In genomic region chrX:103696081-103696519, GRCm38 (mm10) we compare ENCODE assay signal across 8 mouse cellular contexts.
A peak's percentile ranks its signal among the peaks of the same experiment; 100 is the strongest.
DNase-seq lines count a peak whose midpoint lies in the region; ATAC-seq and TF ChIP-seq lines count a peak whose summit lies in the region.

No protein-coding gene starts in this region.

- TF ChIP-seq POLR2A in embryonic fibroblast, embryonic 13.5 days (IDR thresholded peaks at IDR 0.05; ENCODE audit: low read depth, low read length), result no peak

- H3K4me1 ChIP-seq in embryonic fibroblast, embryonic 13.5 days (ENCODE audit: control insufficient read depth, insufficient read depth, low read length), result no peaks in the 10 kb centered on the region
- H3K4me1 ChIP-seq in hindbrain, postnatal 0 days (ENCODE audit: insufficient read depth, low read length), result no peaks in the 10 kb centered on the region
- H3K4me1 ChIP-seq in liver, embryonic 12.5 days, result no peaks in the 10 kb centered on the region; the same call in 1 of the 2 replicates

- peaks cover 14% of the 10 kb centered on the region; the same call in 1 of the 2 replicates for H3K27me3 ChIP-seq in hindbrain, postnatal 0 days (ENCODE audit: insufficient read depth, low read length)
- peaks cover 86% of the 10 kb centered on the region for H3K27me3 ChIP-seq in liver, embryonic 12.5 days (replicated peaks)

- DNase-seq in kidney, postnatal 10 days, result peak; percentile 18
- no peak for DNase-seq in kidney, adult 9 months
- peak; percentile 28 for DNase-seq in hindbrain, postnatal 0 days (ENCODE audit: low spot score)
- DNase-seq in right cerebral cortex, postnatal 25 days, result peak; percentile 20
- DNase-seq in adipocyte (ENCODE audit: low spot score), result no peak
- no peak for DNase-seq in adrenal gland, postnatal 14 days

- ATAC-seq in hindbrain, postnatal 0 days, result peak; percentile 52
- ATAC-seq in liver, embryonic 12.5 days, result no peak

- no peak for TF ChIP-seq CTCF in embryonic fibroblast, embryonic 13.5 days (IDR thresholded peaks at IDR 0.05; ENCODE audit: borderline replicate concordance, insufficient read depth, low read length)
- TF ChIP-seq CTCF in hindbrain, postnatal 0 days (IDR thresholded peaks at IDR 0.05; ENCODE audit: low read depth), result no peak

- H3K27ac ChIP-seq in embryonic fibroblast, embryonic 13.5 days (ENCODE audit: insufficient read depth, low read length), result 0 out of 2 replicates have a peak overlapping the region, but pooled peaks have one; percentile 36
- H3K27ac ChIP-seq in hindbrain, postnatal 0 days, result peak overlapping the region; percentile 66; the same call in 1 of the 2 replicates
- H3K27ac ChIP-seq in liver, embryonic 12.5 days, result no peak overlapping the region

- no peaks in the 10 kb centered on the region for H3K9me3 ChIP-seq in hindbrain, postnatal 0 days (ENCODE audit: low read length)
- no peaks in the 10 kb centered on the region for H3K9me3 ChIP-seq in liver, embryonic 12.5 days (replicated peaks)

- WGBS in hindbrain, postnatal 0 days, result 15% methylated on average over 9 of the region's 9 CpGs
- 8% methylated on average over 9 of the region's 9 CpGs for WGBS in liver, embryonic 12.5 days (ENCODE audit: insufficient replicate concordance)

- H3K36me3 ChIP-seq in hindbrain, postnatal 0 days (ENCODE audit: insufficient read depth, low read length), result no peaks in the 10 kb centered on the region
- no peaks in the 10 kb centered on the region for H3K36me3 ChIP-seq in liver, embryonic 12.5 days

- peak overlapping the region; percentile 65 for H3K4me2 ChIP-seq in hindbrain, postnatal 0 days (ENCODE audit: low read depth, low read length)
- peak overlapping the region; percentile 78 for H3K4me2 ChIP-seq in liver, embryonic 12.5 days

- H3K9ac ChIP-seq in hindbrain, postnatal 0 days (replicated peaks; ENCODE audit: low read length), result no peak overlapping the region
- H3K9ac ChIP-seq in liver, embryonic 12.5 days, result no peak overlapping the region

- H3K4me3 ChIP-seq in embryonic fibroblast, embryonic 13.5 days (ENCODE audit: insufficient read depth, low read length), result no peak overlapping the region
- H3K4me3 ChIP-seq in hindbrain, postnatal 0 days (ENCODE audit: low read length), result peak overlapping the region; percentile 39
- H3K4me3 ChIP-seq in liver, embryonic 12.5 days, result no peak overlapping the region

Comparison
In these comparisons a context has a peak if more than half of its experiments do, and no peak if none do; other contexts are left out.
1. DNase-seq: peak in kidney, postnatal 10 days (single experiment), hindbrain, postnatal 0 days (single experiment) and right cerebral cortex, postnatal 25 days (single experiment); none in kidney, adult 9 months (single experiment), adipocyte (single experiment) and adrenal gland, postnatal 14 days (single experiment).